Mouse (Mus musculus) embryonic fibroblast, embryonic 13.5 days (primary cell): ENCODE results near the gene Abhd17c.

Experiments
- CTCF ChIP-seq: IDR thresholded peaks from 2 replicates; pipeline ENCODE4 v1.5.1; 2011; ENCODE audit warnings: mild to moderate bottlenecking, control low read depth, low read length, moderate library complexity, borderline replicate concordance; ENCODE audit not compliant: insufficient read depth
- POLR2A ChIP-seq: IDR thresholded peaks from 2 replicates; pipeline ENCODE4 v1.6.1; 2011; ENCODE audit warnings: low read depth, mild to moderate bottlenecking, control low read depth, low read length, moderate library complexity

- TF ChIP-seq CTCF (no peak), POLR2A (no peak)
Measured at GRCm38 (mm10) chr7:84166721-84167419, 15.2 kb upstream of the Abhd17c start.
